Mouse (Mus musculus) adrenal gland, adult 8-10 months (tissue): Measurements from ENCODE around the gene Wdr54. TPM values are rescaled to one million over a fixed set of nuclear protein-coding genes. Genes with fewer than 3 reads are reported as not detected.

Source experiments
- DNase-seq: peaks from one replicate; pipeline ENCODE4 v3.0.0; 2022
- total RNA-seq, 4 experiments: library from RNA; stranded (reverse); gene quantifications; 2 replicates each; pipeline ENCODE4 v1.2.4; 2022

Wdr54 gene
- total RNA-seq, 4 experiments from 2014 or later: 3.2 to 6.3 (median 5.3) TPM

DNA sequence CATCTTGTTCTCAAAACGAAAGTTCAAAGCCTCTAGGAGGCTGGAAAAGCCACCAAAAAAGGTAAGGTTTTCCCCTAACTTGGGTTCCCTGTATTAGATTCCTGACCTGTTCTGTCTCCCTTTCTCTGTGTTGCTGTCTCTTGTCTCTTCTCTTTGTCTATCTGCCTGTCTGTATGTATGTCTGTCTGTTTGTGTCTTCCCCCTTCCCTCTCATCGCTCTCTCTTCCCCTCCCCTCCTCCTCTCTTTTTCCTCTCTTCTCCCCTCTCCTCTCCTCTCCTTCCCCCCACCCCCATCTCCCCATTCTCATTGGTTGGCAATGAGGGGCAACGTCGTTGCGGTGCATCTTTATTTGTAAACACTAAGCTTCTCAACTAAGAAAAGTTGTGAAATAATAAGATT, 30.9 kb downstream of the Wdr54 start, which contains the start of gene Ino80b:
Gene Ino80b (minus strand): TSS at position 101 of the 400 bp plus-strand sequence.
- DNase-seq: no peak

DNA sequence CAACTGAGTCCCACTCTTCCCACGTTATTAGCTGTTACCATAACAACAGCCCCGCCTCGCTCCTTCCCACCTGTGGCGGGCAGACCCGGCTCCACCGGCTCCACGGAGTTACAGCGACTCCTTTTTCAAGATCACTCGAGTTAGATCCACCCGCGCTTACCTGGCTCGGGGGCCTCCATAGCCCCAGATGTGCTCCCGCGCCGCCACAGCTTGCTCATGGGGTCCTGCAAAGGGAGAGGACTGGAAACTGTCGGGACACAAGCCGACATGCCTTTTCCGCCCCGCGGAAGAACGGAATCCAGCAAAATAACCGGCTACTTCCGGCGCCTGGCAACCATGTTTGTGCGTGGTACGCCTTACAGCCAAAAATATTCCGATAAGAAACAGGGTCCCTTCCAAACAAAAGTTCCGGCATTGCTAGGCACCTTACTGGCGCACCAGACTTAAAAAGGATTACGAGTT, 31.3 kb downstream of the Wdr54 start:
- DNase-seq: peak; percentile 90

DNA sequence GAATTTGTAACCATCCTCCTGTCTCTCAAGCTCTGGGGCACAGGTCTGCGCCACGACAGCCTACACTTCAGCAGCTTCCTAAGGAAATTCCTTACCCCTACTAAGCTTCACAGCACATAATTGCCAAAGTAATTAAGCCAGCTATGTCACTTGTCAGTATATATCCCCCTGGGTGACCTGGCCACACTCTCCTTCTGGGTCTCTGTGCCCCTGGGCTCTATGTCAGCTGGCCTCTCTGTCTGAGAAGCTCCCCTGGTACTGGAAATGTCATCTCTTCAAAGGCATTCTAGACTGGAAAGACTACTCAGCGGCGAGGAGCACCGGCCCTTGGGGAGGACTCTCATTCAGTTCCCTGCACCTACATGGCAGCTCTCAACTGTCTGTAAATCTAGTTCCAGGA, 33.2 kb downstream of the Wdr54 start:
- DNase-seq: no peak

DNA sequence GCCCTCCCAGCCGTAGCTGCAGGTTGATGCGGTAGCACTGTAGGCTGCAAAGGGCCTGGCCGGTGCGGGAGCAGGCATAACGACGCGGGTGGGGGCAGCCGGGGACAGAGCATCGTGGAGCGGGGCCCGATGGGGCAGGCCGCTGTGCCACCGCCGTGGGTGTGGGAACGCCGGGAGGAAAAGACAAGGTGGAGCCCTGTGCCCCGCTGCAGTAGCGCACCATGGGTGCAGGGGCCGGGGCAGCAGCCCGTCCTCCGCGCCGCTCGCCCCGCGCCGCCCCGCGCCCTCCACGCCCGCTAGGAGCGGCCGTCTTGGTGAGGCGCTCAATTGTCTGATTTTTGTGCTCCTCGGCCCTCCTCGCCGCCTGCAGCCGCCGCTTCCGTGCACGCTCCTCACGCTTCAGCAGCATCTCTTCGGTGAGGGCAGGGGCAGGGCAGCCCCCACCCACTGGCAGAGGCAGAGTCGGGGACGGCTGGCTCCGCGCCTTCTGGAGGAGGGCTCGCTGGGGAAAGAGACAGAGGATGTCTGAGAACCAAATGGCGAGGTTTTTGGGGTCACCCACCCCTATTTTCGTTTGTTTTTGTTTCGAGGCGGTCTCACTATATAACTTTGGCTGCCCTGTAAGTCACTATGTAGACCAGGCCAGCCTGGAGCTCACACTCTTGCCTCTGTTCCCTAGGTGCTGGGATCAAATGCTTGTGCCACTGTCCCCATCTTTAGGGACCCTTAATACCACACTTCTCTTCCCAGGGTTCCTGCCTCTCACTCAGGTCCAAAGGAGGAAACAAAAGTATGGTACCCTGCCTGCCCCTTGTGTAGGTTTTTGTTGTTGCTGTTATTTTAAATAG, 34.1 kb downstream of the Wdr54 start:
- no peak for DNase-seq

DNA sequence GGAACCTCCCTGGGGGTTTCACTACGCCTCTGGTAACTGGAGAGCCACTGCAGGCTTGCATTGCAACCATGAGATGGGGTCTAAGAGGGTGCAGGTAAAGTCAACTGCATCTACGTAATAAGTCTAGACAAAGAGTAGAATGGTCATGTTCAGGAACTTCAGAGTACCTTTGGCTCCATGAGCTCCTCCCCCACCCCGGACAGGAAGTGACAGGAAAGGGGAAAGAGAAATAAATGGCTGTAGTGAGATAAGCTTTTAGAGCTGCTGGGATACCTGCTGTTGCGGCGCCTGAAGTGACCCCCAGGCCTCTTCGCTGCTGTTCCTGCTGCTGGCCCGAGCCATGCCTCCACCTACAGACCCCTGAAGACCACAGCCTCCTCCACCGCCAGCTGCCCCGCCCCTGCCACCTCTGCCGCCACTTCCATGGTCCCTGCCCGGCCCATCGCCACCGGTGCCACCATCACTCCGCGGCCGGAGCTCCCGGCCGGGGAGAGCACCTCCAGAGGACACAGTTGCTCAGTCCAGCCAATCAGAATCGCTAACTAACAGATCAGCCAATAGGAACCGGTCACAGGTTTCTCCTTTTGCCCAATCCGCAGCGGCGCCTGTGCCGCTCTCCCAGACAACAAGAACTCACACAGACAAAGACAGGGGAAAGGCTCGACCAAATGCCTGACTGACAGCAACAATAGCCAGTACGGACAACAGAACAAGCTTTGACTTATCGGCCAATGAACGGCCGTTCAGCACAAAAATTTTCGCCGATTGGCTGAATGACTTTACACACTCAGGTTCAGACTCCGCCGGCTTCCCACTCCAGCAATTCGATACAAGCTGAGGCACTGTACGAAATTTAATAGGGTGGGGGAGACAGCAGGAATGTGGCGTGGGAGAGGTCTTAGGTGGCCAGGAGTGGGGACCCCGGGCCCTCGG, 35.0 kb downstream of the Wdr54 start, which contains the start of gene Wbp1:
Gene Wbp1 (minus strand): TSS at position 630 of the 933 bp plus-strand sequence.
- DNase-seq: peak; percentile 98

DNA sequence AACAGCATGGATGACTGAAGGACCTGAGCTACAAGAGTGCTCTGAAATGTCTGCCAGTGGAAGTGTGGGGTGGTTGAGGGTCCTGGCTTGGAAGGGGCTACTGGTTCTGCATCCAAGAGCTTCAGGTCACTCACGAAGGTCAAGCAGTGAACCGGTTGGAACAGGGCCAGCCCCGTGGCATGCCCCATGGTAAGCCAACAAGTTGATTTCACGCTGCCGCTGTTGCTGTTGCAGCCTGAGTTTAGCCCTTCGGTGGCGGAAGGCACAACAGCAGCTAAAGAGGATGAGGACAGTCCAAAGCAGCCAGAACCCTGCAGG, 36.5 kb downstream of the Wdr54 start:
- DNase-seq: no peak

DNA sequence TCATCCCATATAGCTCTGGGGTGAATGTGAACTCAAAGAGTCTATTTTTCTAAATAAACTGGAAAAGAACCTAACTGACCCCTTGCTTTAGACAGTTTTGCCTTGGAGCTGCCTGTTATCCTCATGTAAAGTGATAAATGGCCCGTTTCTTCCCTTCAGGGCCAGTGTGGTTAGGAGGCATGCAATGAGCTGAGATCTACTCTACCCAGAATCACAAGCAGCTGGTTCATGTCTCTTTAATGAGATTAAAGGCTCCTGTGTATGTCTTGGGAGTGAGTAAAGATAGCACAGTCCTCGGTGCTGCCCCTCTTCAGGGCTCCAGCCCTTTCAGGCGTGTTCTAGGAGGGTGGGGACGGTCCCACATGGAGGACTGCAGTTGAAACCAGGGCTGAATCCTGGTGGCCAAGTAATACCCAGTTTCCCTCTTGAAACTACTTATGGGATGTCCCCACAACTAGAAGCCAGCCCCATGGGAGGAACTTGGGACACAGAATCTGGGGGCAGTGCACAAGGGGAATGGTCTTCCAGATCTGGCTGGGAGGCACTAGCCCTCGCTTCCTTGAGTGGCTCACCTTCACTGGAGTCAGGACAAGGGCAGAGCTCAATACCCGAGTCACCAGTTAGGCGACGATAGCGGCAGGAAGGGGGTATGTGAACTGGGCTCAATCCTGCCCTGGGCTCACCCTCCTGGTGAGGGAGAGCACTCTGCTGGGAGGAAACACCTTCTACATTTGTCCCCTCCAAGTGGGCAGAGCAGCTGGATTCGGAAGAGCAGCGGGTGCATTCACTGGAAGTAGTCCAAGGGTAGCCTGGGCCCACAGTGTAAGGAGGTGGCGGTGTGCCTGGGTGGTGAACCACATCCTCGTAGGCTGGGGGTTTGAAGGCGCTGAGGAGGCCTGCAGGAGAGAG, 37.1 kb downstream of the Wdr54 start:
- no peak for DNase-seq

DNA sequence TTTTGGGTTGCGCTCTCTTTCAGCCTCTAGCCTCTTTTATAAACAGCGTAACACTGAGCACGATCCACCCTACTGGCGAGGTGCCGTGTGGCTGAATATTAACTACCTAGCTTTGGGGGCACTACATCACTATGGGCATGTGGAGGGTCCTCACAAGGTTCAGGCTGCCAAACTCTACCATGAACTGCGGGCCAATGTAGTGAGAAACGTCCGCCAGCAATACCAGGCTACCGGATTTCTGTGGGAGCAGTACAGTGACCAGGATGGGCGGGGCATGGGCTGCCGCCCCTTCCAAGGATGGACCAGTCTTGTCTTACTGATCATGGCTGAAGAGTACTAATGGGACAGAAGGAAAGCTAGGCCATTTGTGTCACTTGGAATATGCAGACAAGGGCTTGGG, 37.8 kb downstream of the Wdr54 start:
- no peak for DNase-seq

DNA sequence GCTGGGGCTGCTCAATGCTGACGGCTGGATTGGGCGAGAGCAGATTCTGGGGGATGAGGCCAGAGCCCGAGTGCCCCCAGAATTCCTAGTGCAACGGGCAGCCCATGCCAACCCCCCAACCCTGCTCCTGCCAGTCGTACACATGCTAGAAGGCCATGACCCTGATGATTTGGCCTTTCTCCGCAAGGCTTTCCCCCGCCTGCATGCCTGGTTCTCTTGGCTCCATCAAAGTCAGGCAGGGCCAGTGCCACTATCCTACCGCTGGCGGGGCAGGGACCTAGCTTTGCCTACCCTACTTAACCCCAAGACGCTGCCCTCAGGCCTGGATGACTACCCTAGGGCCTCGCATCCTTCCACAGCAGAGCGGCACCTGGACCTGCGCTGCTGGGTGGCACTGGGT, 38.6 kb downstream of the Wdr54 start:
- peak; percentile 58 for DNase-seq

DNA sequence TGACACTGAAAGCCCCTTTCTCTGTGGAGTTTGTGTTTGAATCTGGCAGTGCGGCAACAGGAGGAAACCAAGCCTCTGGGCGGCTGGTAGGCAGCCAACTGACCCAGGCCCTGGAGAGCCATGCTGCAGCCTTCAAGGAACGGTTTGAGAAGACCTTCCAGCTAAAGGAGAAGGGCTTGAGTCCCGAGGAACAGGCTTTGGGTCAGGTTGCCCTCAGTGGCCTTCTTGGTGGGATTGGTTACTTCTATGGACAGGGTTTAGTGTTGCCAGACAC, 39.1 kb downstream of the Wdr54 start:
- DNase-seq: no peak

DNA sequence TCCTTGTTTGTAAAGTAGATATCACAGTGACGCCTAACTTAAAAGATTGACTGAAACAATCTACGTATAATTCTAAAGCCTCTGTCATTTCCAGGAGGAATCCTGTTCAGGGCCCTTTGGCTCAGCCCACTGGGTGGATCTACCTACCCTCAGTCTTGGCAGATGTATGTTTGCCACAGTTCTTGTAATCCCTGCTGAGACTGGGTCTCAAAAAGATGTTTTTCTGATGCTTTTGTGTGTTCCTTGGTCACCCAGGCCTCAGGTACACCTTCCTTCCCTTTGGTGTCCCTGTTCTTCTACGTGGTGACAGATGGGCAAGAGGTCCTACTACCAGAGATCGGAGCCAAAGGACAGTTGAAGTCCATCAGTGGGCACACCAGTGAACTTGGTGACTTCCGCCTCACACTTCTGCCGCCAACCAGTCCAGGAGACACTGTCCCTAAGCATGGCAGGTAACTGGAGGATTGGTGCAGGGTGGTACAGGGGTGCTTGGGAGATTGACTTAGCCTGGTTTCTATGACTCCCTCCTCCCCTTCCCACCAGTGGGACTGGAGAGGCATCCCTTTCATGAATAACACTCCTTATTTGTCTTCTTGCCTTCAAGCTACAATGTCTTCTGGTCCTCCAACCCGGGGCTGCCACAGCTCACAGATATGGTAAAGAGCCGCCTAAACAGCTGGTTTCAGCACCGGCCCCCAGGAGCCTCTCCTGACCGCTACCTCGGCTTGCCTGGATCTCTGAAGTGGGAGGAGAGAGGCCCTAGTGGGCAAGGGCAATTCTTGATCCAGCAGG, 39.6 kb downstream of the Wdr54 start:
- no peak for DNase-seq

DNA sequence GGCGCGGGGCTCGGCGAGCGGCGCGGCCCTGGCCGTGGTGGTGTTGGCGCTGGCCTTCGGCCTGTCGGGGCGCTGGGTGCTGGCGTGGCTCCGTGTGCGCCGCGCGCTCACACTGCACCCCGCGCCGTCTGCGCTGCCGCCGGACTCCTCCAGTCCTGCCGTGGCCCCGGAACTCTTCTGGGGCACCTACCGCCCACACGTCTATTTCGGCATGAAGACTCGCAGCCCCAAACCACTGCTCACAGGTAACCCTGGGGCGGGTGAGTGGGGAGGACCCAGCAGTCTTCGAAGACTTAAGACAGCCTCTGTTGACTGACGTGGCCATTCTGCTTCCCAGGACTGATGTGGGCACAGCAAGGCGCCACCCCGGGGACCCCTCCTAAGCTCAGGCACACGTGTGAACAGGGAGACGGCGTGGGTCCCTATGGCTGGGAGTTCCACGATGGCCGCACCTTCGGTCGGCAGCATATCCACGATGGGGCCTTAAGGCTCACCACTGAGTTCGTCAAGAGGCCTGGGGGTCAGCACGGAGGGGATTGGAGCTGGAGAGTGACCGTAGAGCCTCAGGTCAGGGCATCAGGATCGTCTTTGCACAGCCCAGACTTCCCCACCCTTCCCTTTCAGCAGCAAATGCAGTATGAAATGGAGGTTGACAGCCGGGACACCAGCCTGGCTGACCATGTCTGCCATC, 40.4 kb downstream of the Wdr54 start:
- no peak for DNase-seq

DNA sequence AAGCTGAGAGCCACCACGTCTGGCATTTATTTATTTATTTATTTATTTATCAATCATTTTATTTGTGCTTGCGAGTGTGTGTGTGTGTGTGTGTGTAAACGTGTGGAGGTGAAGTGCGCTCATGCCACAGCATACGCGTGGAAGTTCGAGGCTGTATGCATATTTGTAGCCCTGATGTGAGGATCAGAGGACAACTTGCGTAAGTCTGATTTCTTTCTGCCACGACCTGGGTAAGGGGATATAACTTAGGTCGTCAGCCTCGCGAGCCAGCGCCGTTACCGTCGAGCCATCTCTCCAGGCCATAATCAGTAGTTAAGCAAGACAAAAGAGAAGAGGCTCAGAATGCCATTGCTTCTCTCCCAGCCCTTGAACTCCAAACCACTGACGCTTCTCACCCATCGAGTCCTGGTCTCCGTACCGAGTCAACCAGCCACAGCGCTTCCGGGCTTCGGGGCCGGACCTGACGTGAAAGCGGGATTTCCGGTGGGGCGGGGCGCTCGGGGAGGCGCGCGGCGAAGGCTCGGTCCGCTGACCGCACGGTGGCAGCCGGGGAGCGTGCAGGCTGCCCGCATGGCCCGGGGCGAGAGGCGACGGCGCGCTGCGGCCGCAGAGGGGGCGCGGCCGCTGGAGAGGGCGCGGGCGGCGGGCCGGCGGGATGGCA, 41.1 kb downstream of the Wdr54 start, which contains the start of gene Mogs:
Gene Mogs (plus strand): TSS at position 486 of the 661 bp plus-strand sequence.
- DNase-seq: peak; percentile 91

DNA sequence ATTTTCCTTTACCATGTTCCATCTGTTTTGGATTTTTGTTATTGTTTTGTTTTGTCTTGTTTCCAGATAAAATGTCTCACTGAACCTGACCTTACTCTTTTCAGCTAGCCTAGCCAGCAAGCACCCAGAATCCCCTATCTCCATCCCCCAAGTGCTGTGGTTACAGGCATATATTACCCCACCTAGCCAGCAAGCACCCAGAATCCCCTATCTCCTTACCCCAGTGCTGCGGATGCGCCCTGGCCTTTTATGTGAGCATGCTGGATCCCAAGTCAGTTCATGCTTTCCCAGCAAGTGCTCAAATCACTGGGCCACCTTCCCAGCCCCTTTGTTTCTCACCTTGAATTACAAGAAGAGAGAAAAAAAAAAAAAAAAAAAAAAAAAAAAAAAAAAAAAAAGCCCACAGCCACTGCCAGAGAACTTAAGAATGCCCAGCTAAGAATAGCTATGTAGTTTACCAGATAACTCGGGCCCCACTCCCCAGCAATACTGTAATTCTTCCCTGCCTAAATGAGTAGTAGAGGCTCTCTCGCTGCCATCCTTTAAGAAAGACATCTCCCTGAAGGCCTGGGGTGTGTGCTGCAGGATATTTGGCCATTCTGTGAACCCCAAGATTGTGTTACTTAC, 44.6 kb downstream of the Wdr54 start:
- DNase-seq: no peak

DNA sequence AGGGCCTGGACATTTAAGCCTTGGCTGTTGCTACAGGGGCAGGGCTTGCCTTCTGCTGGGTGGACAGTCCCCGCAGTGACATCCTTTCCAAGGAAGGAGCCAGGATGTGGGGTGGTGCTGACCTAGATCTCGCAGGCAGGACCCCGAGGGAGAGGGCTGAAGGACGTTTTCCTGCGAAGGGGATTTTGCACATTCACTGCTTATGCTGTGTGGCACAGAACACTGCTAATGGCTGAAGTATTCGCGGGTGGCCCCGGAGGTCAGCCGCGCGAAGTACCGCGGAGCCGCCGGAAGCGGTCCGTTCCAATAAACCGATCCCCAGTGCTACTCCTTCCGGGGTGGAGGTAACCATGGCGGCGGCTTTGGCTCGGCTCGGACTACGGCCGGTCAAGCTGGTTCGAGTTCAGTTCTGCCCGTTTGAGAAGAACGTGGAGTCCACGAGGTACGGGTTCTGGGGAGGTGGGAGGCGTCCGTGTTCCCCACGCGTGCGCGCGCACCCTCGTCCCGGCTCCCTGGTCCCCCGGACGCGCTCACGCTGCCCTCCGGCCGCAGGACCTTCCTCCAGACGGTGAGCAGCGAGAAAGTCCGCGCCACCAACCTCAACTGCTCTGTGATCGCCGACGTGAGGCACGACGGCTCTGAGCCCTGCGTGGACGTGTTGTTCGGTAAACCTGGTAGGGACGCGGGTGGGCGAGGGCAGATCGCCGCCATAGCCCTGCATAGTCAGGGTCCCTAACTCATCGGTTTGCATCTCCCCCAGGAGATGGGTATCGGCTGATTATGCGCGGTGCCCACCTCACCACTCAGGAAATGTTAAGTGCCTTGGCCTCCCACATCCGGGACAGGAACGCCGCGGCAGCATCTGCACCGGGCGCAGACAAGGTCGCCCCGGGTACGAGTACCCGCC, 47.2 kb downstream of the Wdr54 start, which contains the start of gene Mrpl53:
Gene Mrpl53 (plus strand): TSS at position 279 of the 907 bp plus-strand sequence.
- peak; percentile 74 for DNase-seq

DNA sequence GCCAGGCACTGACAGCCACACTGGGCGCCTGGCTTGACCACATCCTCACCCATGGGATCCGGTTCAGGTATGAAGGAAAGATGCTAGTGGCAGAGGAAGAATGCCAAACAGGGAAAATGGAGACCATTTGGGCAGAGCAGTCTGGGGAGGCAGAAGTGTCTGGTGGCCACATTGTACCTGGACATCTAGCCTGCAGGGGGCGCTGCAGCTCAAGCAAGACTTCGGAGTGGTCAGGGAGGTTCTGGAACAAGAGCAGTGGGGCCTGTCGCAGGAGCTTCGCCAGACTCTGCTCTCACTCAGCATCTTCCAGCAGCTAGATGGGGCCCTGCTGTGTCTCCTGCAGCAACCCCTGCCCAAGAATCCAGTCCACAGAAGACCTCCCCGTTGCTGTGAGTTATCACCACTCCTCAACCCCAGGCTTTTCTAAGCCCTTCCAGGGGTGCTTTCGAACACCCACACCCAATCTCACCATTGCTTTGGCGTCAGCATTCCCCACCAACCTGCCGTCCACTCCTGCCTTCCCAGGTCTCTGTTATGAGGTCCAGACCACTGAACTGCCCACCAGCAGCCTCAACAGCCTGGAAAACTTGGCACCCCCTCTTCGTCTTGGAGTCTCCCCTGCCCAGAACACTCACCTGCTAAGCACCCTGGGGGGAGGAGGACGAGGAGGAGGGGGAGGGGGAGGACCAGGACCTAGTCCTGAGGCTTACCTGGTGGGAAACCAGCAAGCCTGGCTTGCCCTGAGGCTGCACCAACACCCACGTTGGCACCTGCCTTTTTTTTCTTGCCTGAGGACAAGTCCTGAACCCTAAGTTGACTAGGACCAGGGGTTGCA, 48.4 kb downstream of the Wdr54 start:
- peak; percentile 75 for DNase-seq

DNA sequence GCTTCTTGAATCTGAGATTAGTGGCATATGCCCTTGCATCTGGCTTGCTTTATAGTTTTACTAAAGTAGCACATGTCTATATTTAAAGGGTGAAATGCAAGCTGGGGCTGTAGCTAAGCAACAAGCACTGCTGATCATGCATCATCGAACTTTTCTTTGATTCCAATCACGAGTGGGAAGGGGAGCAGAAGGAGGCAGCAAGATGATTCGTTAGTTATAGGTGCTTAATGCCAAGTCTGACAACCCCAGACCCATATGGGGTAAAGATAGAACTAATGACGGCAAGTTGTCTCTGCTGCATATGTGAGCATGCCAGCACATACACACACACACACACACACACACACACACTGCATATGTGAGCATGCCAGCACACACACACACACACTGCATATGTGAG, 52.0 kb downstream of the Wdr54 start:
- no peak for DNase-seq
